Mouse (Mus musculus) embryonic facial prominence, embryonic 12.5 days (tissue): ENCODE results near the gene Troap. TPM values are rescaled to one million over a fixed set of nuclear protein-coding genes. Genes with fewer than 3 reads are reported as not detected.
A peak's percentile ranks its signal among the peaks of the same experiment; 100 is the strongest.

Experiments
- ATAC-seq: fragments of 200-750 bp; cut with Nextera tagmentation; 2 replicates; pipeline ENCODE4 v1.8.0; 2017; ENCODE audit not compliant: insufficient number of reproducible peaks, insufficient read depth, low FRiP score, low TSS enrichment
- H3K27ac ChIP-seq: fragments of 300-500 bp; sonication (generic); 2 replicates; pipeline ENCODE4 v1.5.1; 2016; ENCODE audit warnings: mild to moderate bottlenecking
- H3K27me3 ChIP-seq: fragments of 300-500 bp; sonication (generic); 2 replicates; pipeline ENCODE4 v1.6.1; 2016; ENCODE audit warnings: mild to moderate bottlenecking, moderate library complexity
- H3K36me3 ChIP-seq: fragments of 300-500 bp; sonication (generic); 2 replicates; pipeline ENCODE4 v1.6.1; 2016; ENCODE audit warnings: mild to moderate bottlenecking
- H3K4me1 ChIP-seq: fragments of 300-500 bp; sonication (generic); 2 replicates; pipeline ENCODE4 v1.6.1; 2016
- H3K4me2 ChIP-seq: fragments of 300-500 bp; sonication (generic); replicated peaks from 2 replicates; pipeline ENCODE4 v1.6.1; 2016; ENCODE audit warnings: mild to moderate bottlenecking, moderate library complexity
- H3K4me3 ChIP-seq: fragments of 300-500 bp; sonication (generic); 2 replicates; pipeline ENCODE4 v1.5.1; 2016; ENCODE audit warnings: mild to moderate bottlenecking
- H3K9ac ChIP-seq: fragments of 300-500 bp; sonication (generic); 2 replicates; pipeline ENCODE4 v1.6.1; 2016; ENCODE audit warnings: mild to moderate bottlenecking, moderate library complexity
- H3K9me3 ChIP-seq: fragments of 300-500 bp; sonication (generic); 2 replicates; pipeline ENCODE4 v1.6.1; 2016; ENCODE audit warnings: mild to moderate bottlenecking, moderate library complexity
- WGBS: fragments of 180-500 bp; shearing (Covaris S2); methylation state at CpG from one replicate; pipeline ENCODE4 v1.1.7; 2016; 5-methylcytosine and 5-hydroxymethylcytosine counted together
- polyA plus RNA-seq: library from polyadenylated mRNA; unstranded; fragments of >200 nt; fragmentation: Nextera tagmentation; extraction: Ambion mirVana; gene quantifications from 2 replicates; pipeline ENCODE4 v1.2.1, GENCODE M21; 2016

Gene Troap
- polyA plus RNA-seq, 1 experiment from 2014 or later, result 38.5 TPM

DNA sequence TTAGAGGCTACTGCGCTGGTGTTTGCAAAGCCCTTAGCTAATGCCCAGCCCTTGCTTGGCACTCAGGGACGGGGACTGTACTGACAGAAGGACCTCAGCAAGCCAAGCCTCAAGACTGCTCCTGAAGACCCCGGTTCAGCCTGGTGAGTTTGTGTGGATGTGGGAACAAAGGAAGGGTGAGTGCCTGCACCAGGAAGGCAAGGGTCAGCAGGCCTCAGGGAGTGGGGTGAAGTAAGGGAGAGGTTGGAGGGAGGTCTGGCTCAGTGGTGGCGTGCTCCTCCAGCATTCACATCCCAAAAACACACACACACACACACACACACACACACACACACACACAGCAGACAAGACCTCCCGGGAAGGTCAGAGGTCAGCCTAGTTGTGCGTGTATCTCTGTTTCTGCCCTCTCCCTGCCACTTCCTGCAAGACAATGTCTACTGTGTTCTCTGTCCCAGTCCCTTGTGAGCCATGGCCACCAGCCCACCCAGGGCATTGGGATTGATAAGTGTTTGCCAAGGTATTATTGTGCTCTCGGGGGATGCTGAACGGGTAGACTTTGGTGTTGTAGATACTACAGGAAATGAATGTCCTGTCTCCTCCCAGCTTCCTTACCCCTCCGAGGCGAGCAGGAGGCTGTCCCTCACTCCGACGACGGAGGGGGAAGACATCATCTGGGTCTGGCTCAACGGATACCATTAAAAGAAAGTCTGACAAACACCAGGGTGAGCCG is 4.0 kb downstream of the Troap start:
- Histone ChIP-seq H3K9me3 (no peaks in the 10 kb centered on the region), H3K4me2 (no peak overlapping the region), H3K9ac (peak overlapping the region; percentile 8; the same call in 1 of the 2 replicates), H3K4me1 (peaks cover 28% of the 10 kb centered on the region), H3K27me3 (no peaks in the 10 kb centered on the region), H3K36me3 (peaks cover 54% of the 10 kb centered on the region), H3K4me3 (no peak overlapping the region), H3K27ac (no peak overlapping the region)
- WGBS, result 46% methylated on average over 14 of the region's 15 CpGs
- ATAC-seq, result no peak

DNA sequence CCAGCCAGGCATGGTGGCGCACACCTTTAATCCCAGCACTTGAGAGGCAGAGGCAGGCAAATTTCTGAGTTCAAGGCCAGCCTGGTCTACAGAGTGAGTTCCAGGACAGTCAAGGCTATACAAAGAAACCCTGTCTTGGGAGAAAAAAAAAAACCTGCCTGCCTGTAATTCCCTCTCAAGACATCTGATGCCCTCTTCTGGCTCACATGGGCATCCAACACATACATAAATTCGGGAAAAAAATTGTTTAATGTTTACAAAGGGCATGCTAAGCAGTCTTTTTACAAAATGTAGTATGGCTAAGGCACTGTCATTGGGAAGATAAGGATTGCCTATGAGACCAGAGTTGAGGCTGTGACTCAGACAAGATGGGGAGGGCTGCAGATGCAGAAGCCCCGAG is 5.4 kb downstream of the Troap start:
- Histone ChIP-seq H3K4me2 (no peak overlapping the region), H3K36me3 (peaks cover 55% of the 10 kb centered on the region), H3K4me3 (no peak overlapping the region), H3K9me3 (no peaks in the 10 kb centered on the region), H3K27me3 (peaks cover 14% of the 10 kb centered on the region), H3K27ac (no peak overlapping the region), H3K9ac (no peak overlapping the region), H3K4me1 (peaks cover 33% of the 10 kb centered on the region)
- no peak for ATAC-seq
- 84% methylated on average over 3 of the region's 3 CpGs for WGBS

DNA sequence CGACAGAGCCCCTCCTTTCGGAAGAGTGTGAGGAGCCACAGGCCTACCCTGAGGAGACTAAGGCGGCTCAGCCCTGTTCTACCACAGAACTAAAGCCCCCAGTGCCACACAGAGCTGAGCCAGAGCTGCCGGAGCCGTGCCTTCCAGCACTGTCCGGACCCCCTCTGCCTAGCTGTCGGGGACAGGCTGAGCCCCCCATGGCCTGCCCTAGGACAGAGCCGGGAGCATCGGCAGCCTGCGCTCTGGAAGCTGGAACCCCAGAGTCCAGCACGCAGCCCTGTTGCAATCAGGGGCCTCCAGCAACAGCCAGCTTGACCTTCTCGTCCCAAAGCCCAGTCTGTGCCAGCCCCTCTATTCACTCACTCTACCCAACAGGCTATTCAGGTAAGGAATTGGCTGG is 7.9 kb downstream of the Troap start:
- no peak for ATAC-seq
- H3K9me3 ChIP-seq, result no peaks in the 10 kb centered on the region
- WGBS, result 94% methylated on average over 12 of the region's 12 CpGs
- no peak overlapping the region for H3K9ac ChIP-seq
- H3K27me3 ChIP-seq, result peaks cover 39% of the 10 kb centered on the region
- H3K4me1 ChIP-seq, result peaks cover 24% of the 10 kb centered on the region; the same call in 1 of the 2 replicates
- H3K36me3 ChIP-seq, result peaks cover 46% of the 10 kb centered on the region
- no peak overlapping the region for H3K4me3 ChIP-seq
- H3K27ac ChIP-seq, result no peak overlapping the region
- H3K4me2 ChIP-seq, result no peak overlapping the region

DNA sequence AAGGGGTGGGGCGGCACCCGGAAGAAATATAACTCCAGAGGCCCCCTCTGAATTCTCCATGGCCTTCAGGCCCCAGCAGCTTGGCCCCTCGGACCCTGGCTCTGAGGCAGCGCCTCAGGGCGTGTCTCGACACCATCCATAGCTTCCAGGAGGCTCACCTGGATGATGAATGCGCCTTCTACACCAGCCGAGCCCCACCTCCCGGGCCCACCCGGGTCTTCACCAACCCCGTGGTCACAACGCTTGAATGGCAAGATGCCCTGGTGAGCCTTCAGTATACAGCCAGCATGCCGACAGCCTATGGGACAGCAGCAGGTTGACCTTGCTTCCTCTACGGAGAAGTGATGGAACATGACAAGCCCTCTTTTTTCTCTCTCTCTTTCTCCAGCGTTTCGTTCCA is 8.5 kb downstream of the Troap start:
- WGBS, result 88% methylated on average over 16 of the region's 16 CpGs
- peaks cover 41% of the 10 kb centered on the region for H3K36me3 ChIP-seq

DNA sequence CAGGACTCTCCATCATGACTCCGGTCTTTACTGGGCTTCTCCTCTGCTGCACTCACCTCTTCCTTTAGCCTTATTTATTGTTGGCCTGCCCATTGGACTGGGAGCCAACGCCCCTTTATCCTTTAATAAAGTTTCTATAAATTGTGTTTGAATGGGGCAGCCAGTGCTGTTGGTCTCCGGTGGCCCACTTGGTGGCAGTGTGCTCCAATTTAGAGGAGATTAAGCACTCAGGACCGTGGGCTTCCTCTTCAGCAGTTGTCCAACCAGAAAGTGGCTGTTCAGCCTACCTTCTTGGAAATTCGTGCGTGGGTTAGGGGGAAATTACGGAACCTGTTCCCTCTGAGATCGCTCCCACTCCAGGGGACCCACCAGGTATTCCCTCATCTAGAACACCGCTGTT is 8.9 kb downstream of the Troap start:
- peaks cover 38% of the 10 kb centered on the region for H3K36me3 ChIP-seq
- peaks cover 48% of the 10 kb centered on the region for H3K27me3 ChIP-seq

More for the DNA sequence above, 8.5 kb downstream of the Troap start:
- Histone ChIP-seq H3K4me1 (peaks cover 20% of the 10 kb centered on the region; the same call in 1 of the 2 replicates), H3K4me2 (no peak overlapping the region), H3K27me3 (peaks cover 44% of the 10 kb centered on the region), H3K4me3 (no peak overlapping the region), H3K9ac (no peak overlapping the region), H3K27ac (no peak overlapping the region), H3K9me3 (no peaks in the 10 kb centered on the region)
- no peak for ATAC-seq

DNA sequence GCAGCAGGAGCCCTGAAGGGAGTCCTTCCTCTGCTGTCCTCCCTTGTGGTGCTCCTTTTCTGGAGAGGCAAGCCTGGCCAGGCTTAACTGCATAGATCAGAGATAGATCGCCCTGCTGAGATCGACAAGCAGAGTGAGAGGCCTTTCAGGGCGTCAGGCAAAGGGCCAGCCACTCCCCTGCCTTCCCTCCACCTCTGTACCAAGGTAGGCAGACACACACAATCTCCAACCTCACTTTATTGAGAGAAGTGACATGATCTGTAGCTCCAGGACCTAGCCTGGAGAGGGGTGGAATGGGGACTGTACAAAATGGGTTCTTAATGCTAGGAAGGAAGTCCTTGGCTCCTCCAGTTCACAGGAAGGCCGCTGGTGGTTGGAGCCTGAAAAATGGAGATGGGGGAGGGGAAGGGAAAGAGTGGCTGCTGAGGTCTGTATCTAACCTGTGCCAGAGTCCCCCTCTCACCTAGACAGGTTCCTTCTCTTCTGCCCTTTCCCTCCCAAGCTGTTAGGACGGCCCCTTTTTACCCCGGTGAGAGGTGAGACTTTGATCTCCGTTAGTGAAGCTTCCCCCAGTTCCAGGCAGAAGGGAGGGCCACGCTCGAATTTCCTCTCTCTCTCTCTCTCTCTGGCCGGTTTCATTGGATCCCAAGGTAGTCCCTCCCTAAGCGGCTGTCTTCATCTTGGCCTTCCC is 9.6 kb downstream of the Troap start:
- Histone ChIP-seq H3K9me3 (no peaks in the 10 kb centered on the region), H3K9ac (no peak overlapping the region), H3K4me1 (peaks cover 20% of the 10 kb centered on the region; the same call in 1 of the 2 replicates), H3K27me3 (peaks cover 56% of the 10 kb centered on the region), H3K36me3 (peaks cover 32% of the 10 kb centered on the region), H3K4me3 (no peak overlapping the region), H3K27ac (no peak overlapping the region), H3K4me2 (0 out of 2 replicates have a peak overlapping the region, but pooled peaks have one; percentile 5)
- ATAC-seq, result no peak
- 7% methylated on average over 11 of the region's 11 CpGs for WGBS

More for the DNA sequence above, 8.9 kb downstream of the Troap start:
- ATAC-seq, result no peak
- H3K9me3 ChIP-seq, result no peaks in the 10 kb centered on the region
- no peak overlapping the region for H3K9ac ChIP-seq
- 72% methylated on average over 9 of the region's 9 CpGs for WGBS
- H3K27ac ChIP-seq, result no peak overlapping the region
- H3K4me2 ChIP-seq, result no peak overlapping the region
- H3K4me1 ChIP-seq, result peaks cover 18% of the 10 kb centered on the region; the same call in 1 of the 2 replicates
- H3K4me3 ChIP-seq, result no peak overlapping the region

DNA sequence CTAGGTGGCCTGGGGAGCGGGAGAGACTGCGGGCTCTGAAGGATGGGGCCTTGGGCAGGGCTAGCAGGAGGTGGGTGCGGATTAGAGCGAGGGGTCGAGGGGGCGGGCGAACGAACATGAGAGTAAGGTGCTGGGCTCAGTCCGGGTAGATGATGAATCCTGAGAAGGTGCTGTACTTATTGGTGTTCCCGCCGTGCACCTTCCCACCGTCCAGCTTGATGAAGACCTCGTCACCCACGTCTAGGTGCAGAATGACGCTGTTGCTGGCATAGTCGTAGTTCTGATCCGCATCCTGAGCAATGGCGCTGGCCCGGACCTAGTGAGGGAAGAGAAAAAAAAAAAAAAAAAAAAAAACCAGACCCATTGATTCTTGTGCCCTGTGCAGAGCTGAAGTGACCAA is 10.2 kb downstream of the Troap start:
- Histone ChIP-seq H3K27me3 (peaks cover 62% of the 10 kb centered on the region), H3K36me3 (peaks cover 32% of the 10 kb centered on the region), H3K4me3 (no peak overlapping the region), H3K9me3 (no peaks in the 10 kb centered on the region), H3K27ac (no peak overlapping the region), H3K4me1 (peaks cover 22% of the 10 kb centered on the region; the same call in 1 of the 2 replicates), H3K4me2 (0 out of 2 replicates have a peak overlapping the region, but pooled peaks have one; percentile 5), H3K9ac (no peak overlapping the region)
- no peak for ATAC-seq
- WGBS, result 10% methylated on average over 19 of the region's 19 CpGs

DNA sequence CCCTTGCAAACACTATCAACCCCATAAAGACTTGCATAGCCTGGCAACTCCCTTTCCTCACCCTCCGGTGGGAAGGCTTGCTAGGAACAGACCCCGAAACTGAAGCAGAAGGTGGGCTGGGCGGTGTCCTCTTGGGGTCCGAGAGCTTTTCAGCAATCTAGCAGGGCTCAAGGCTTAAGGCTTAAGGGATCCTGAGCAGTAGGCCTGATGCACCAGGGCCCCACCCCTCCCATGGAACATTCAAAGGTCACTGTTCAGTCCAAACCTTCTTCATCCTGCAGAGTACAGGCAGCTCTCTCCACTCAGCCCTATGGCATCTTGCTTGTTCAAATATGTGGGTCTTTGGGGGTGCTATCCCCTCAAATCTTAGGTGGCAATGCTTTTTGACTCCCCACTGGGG is 11.6 kb downstream of the Troap start:
- no peak overlapping the region for H3K27ac ChIP-seq
- peaks cover 22% of the 10 kb centered on the region; the same call in 1 of the 2 replicates for H3K4me1 ChIP-seq
- no peak overlapping the region for H3K4me3 ChIP-seq
- peaks cover 21% of the 10 kb centered on the region for H3K36me3 ChIP-seq
- no peak for ATAC-seq
- H3K9ac ChIP-seq, result no peak overlapping the region
- 73% methylated on average over 4 of the region's 4 CpGs for WGBS
- no peak overlapping the region for H3K4me2 ChIP-seq
- peaks cover 76% of the 10 kb centered on the region for H3K27me3 ChIP-seq
- H3K9me3 ChIP-seq, result no peaks in the 10 kb centered on the region

DNA sequence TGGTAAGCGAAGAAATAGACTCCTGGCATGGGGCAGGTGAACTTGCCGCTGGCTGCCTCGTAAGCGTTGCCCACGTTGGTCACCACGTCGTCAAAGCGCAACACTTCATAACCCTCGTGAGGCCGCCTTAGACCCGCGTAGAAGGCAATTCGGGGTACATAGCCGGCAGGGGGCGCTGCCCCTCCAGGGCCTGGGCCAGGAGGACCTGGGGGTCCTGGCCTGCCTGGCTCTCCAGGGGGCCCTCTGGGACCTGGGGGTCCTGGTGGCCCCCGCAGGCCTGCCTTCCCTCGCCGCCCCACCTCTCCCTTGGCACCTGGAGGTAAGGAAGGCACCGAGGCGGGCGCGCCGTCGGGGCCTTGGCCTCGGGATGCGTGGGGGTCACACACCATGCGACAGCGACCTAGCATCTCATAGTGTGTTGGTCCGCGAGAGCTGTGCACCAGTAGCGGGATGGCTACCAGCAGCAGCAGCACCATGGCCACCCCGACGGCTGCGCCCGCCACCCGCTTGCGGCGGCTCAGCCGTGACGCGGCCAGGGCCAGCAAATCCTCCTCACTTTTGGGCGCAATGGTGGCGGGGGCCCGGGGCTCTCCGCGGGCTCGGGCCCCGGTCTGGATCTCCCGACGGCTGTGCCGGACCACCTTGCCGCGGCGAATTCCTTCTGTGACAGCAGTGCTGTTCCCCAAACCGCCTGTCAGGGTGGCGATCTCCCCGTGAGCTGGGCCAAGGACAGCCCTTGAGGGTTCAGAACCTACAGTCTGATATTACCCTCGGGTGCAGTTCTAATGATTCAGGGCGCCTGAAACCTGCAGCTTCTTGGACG is 13.1 kb downstream of the Troap start, which contains the start of gene C1ql4:
Gene C1ql4 (minus strand): TSS at position 565 of the 823 bp plus-strand sequence.
- Histone ChIP-seq H3K4me2 (peak within 1 kb of the TSS; percentile 41), H3K36me3 (peaks cover 9% of the 10 kb centered on the region), H3K27me3 (peaks cover 91% of the 10 kb centered on the region), H3K4me1 (peaks cover 22% of the 10 kb centered on the region; the same call in 1 of the 2 replicates), H3K27ac (no peak within 1 kb of the TSS), H3K9ac (0 out of 2 replicates have a peak within 1 kb of the TSS, but pooled peaks have one; percentile 15), H3K4me3 (peak within 1 kb of the TSS; percentile 18; the same call in 1 of the 2 replicates), H3K9me3 (no peaks in the 10 kb centered on the region)
- no peak for ATAC-seq
- WGBS, result 8% methylated on average over 60 of the region's 60 CpGs

DNA sequence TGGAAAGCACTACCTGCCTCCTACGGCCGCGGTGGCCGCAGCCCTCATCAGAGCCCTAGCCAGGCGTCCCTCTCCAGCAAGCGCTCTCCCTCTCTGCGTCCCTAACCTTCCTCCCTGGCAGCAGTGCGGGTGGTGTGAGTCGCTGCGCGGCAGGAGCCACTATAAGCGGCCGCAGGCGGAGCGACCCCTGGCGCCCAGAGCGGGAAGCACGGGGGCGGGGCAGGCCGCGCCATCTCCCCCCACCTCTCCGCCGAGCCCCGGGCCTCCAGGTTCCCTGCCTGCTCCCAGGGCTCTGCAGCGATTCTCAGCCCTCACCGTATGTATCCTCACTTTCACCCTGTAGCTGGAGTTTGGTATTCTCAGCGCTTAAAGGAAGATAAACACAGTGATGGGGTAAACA is 13.9 kb downstream of the Troap start:
- H3K36me3 ChIP-seq, result peaks cover under 1% of the 10 kb centered on the region; the same call in 1 of the 2 replicates
- 1% methylated on average over 27 of the region's 27 CpGs for WGBS
- 0 out of 2 replicates have a peak overlapping the region, but pooled peaks have one; percentile 15 for H3K9ac ChIP-seq
- peaks cover 25% of the 10 kb centered on the region for H3K4me1 ChIP-seq
- no peak for ATAC-seq
- H3K4me3 ChIP-seq, result peak overlapping the region; percentile 18; the same call in 1 of the 2 replicates
- H3K9me3 ChIP-seq, result no peaks in the 10 kb centered on the region
- peak overlapping the region; percentile 41 for H3K4me2 ChIP-seq
- H3K27me3 ChIP-seq, result peaks cover 99% of the 10 kb centered on the region
- no peak overlapping the region for H3K27ac ChIP-seq

DNA sequence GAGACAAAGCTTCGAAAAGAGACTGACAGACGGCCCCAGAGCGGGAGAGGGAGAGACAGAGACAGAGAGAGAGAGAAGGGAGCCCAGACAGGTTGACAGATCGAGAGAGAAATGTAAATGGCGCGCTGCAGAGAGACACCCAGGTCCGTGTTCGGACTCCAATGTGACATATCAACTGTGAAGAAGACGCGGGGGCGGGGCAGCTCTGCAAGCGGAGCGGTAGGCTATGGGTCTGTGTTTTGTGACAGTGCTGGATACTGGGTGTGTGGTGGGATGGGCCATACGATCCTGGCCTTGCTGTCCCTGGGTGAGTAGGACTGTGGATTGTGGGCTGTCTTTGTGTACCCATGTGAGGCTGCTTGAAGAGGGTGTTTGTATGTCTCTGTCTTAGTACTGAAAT is 14.7 kb downstream of the Troap start:
- Histone ChIP-seq H3K27me3 (peaks cover 99% of the 10 kb centered on the region), H3K4me3 (no peak overlapping the region), H3K9me3 (no peaks in the 10 kb centered on the region), H3K36me3 (no peaks in the 10 kb centered on the region), H3K9ac (no peak overlapping the region), H3K4me1 (peaks cover 28% of the 10 kb centered on the region), H3K27ac (no peak overlapping the region), H3K4me2 (0 out of 2 replicates have a peak overlapping the region, but pooled peaks have one; percentile 41)
- no peak for ATAC-seq
- 11% methylated on average over 14 of the region's 14 CpGs for WGBS
